Mouse (Mus musculus) liver, embryonic 14.5 days (tissue): ENCODE results near the gene Cldn7.

ENCODE experiments used
- CTCF ChIP-seq: IDR thresholded peaks from 2 replicates; pipeline ENCODE4 v1.5.1; 2016; ENCODE audit warnings: antibody characterized with exemption, low read depth, control low read depth
- EP300 ChIP-seq: IDR thresholded peaks from 2 replicates; pipeline ENCODE4 v1.6.1; 2016; ENCODE audit warnings: antibody characterized with exemption, low read depth

GRCm38 (mm10) chr11:69976271-69976670 is 11.7 kb downstream of the Cldn7 start:
- TF ChIP-seq CTCF (no peak), EP300 (no peak)
